Mouse (Mus musculus) MEL (cell line): ENCODE data around the gene Mgll. TPM values are rescaled to one million over a fixed set of nuclear protein-coding genes. Genes with fewer than 3 reads are reported as not detected.
A peak's percentile ranks its signal among the peaks of the same experiment; 100 is the strongest.

Experiments
- DNase-seq: peaks from one replicate; pipeline ENCODE4 v3.0.0; 2011; ENCODE audit warnings: low read depth, low spot score
- H3K27ac ChIP-seq: 2 replicates; pipeline ENCODE4 v1.5.1; 2012; ENCODE audit warnings: low read depth, mild to moderate bottlenecking, control low read depth, low read length, moderate library complexity; ENCODE audit not compliant: control insufficient read depth
- H3K27me3 ChIP-seq, 2 experiments: fragments of 150-350 bp in 1 of 2; sonication (generic) in 1 of 2; 2 replicates each; pipeline ENCODE4 v1.6.1; 2012; ENCODE audit warnings: low read length in 2 of 2, mild to moderate bottlenecking in 2 of 2, improper control_type of control experiment in 1 of 2, moderate library complexity in 1 of 2; ENCODE audit not compliant: insufficient read depth in 2 of 2, control insufficient read depth in 1 of 2
- H3K36me3 ChIP-seq, 2 experiments: 2 replicates each; pipeline ENCODE4 v1.6.1; 2012 to 2014; ENCODE audit warnings: low read length in 2 of 2, improper control_type of control experiment in 1 of 2, inconsistent platforms in 1 of 2, mild to moderate bottlenecking in 1 of 2; ENCODE audit not compliant: insufficient read depth in 2 of 2, control insufficient read depth in 1 of 2
- H3K4me1 ChIP-seq, 2 experiments: fragments of 150-350 bp in 1 of 2; sonication (generic) in 1 of 2; 2 replicates each; pipeline ENCODE4 v1.6.1; 2012; ENCODE audit warnings: low read length in 2 of 2, improper control_type of control experiment in 1 of 2, mild to moderate bottlenecking in 1 of 2; ENCODE audit not compliant: insufficient read depth in 2 of 2, control insufficient read depth in 1 of 2
- H3K4me3 ChIP-seq, 2 experiments: fragments of 150-350 bp in 1 of 2; sonication (generic) in 1 of 2; 2 replicates each; pipeline ENCODE4 v1.5.1; 2012; ENCODE audit warnings: low read depth in 2 of 2, low read length in 2 of 2, mild to moderate bottlenecking in 2 of 2, moderate library complexity in 2 of 2, control low read depth in 1 of 2, improper control_type of control experiment in 1 of 2; ENCODE audit not compliant: control insufficient read depth in 1 of 2, insufficient read depth in 1 of 2
- H3K79me2 ChIP-seq: 2 replicates; pipeline ENCODE4 v1.6.1; 2012; ENCODE audit warnings: mild to moderate bottlenecking, low read length, moderate library complexity; ENCODE audit not compliant: control insufficient read depth, poor library complexity, insufficient read depth
- H3K9ac ChIP-seq: 2 replicates; pipeline ENCODE4 v1.6.1; 2012; ENCODE audit warnings: low read depth, mild to moderate bottlenecking, control low read depth, low read length, moderate library complexity; ENCODE audit not compliant: control insufficient read depth, poor library complexity, severe bottlenecking
- H3K9me3 ChIP-seq: fragments of 150-350 bp; sonication (generic); replicated peaks from 2 replicates; pipeline ENCODE4 v1.6.1; 2012; ENCODE audit warnings: mild to moderate bottlenecking, low read length, improper control_type of control experiment, moderate library complexity; ENCODE audit not compliant: insufficient read depth
- CHD1 ChIP-seq: IDR thresholded peaks from 2 replicates; pipeline ENCODE4 v1.6.1; 2012; ENCODE audit warnings: low read depth, mild to moderate bottlenecking, inconsistent platforms, low read length, improper control_type of control experiment
- CTCF ChIP-seq, 3 experiments: IDR thresholded peaks in 2 of 3; conservative IDR thresholded peaks in 1 of 3; 2 replicates each; pipeline ENCODE4 v1.5.1; 2011 to 2012; ENCODE audit warnings: low read length in 3 of 3, low read depth in 2 of 3, mild to moderate bottlenecking in 2 of 3, improper control_type of control experiment in 1 of 3, inconsistent platforms in 1 of 3, mixed read lengths in 1 of 3, moderate library complexity in 1 of 3; ENCODE audit not compliant: control insufficient read depth in 1 of 3, insufficient read depth in 1 of 3, poor library complexity in 1 of 3, severe bottlenecking in 1 of 3
- E2F4 ChIP-seq: IDR thresholded peaks from 2 replicates; pipeline ENCODE4 v1.6.1; 2011; ENCODE audit warnings: low read depth, low read length, improper control_type of control experiment, borderline replicate concordance
- MAFK ChIP-seq: IDR thresholded peaks from 2 replicates; pipeline ENCODE4 v1.6.1; 2011; ENCODE audit warnings: low read depth, mild to moderate bottlenecking, low read length, improper control_type of control experiment, borderline replicate concordance
- MAX ChIP-seq: IDR thresholded peaks from 2 replicates; pipeline ENCODE4 v1.6.1; 2011; ENCODE audit warnings: low read length, improper control_type of control experiment
- MAZ ChIP-seq: IDR thresholded peaks from 2 replicates; pipeline ENCODE4 v1.6.1; 2012; ENCODE audit warnings: low read depth, mild to moderate bottlenecking, inconsistent platforms, low read length, improper control_type of control experiment
- MEF2A ChIP-seq: IDR thresholded peaks from 2 replicates; pipeline ENCODE4 v1.6.1; 2014; ENCODE audit warnings: low read depth, mild to moderate bottlenecking, inconsistent platforms, low read length, improper control_type of control experiment; ENCODE audit not compliant: poor library complexity, insufficient replicate concordance, severe bottlenecking; ENCODE audit errors: extremely low read depth
- POLR2A ChIP-seq, 2 experiments: IDR thresholded peaks; 2 replicates each; pipeline ENCODE4 v1.6.1; 2011 to 2012; ENCODE audit warnings: low read length in 2 of 2, mild to moderate bottlenecking in 2 of 2, control low read depth in 1 of 2, improper control_type of control experiment in 1 of 2, low read depth in 1 of 2, moderate library complexity in 1 of 2; ENCODE audit not compliant: control insufficient read depth in 1 of 2, insufficient read depth in 1 of 2, poor library complexity in 1 of 2
- RAD21 ChIP-seq: IDR thresholded peaks from 2 replicates; pipeline ENCODE4 v1.6.1; 2011; ENCODE audit warnings: mild to moderate bottlenecking, low read depth, low read length, improper control_type of control experiment
- RCOR1 ChIP-seq: IDR thresholded peaks from 2 replicates; pipeline ENCODE4 v1.6.1; 2012; ENCODE audit warnings: low read depth, mild to moderate bottlenecking, inconsistent platforms, low read length, improper control_type of control experiment
- TAL1 ChIP-seq: IDR thresholded peaks from 2 replicates; pipeline ENCODE4 v1.6.1; 2012; ENCODE audit warnings: mild to moderate bottlenecking, inconsistent platforms, low read length, moderate library complexity, mixed read lengths
- TCF12 ChIP-seq: IDR thresholded peaks from 2 replicates; pipeline ENCODE4 v1.6.1; 2014; ENCODE audit warnings: low read depth, mild to moderate bottlenecking, inconsistent platforms, low read length, improper control_type of control experiment, moderate library complexity
- UBTF ChIP-seq: IDR thresholded peaks from 2 replicates; pipeline ENCODE4 v1.6.1; 2012; ENCODE audit warnings: low read depth, mild to moderate bottlenecking, inconsistent platforms, low read length, improper control_type of control experiment, moderate library complexity, borderline replicate concordance; ENCODE audit not compliant: insufficient read depth
- ZNF384 ChIP-seq: IDR thresholded peaks from 2 replicates; pipeline ENCODE4 v1.6.1; 2012; ENCODE audit warnings: low read depth, mild to moderate bottlenecking, inconsistent platforms, low read length, improper control_type of control experiment
- polyA plus RNA-seq, 2 experiments: library from polyadenylated mRNA; stranded (reverse) in 1 of 2; unstranded in 1 of 2; fragments of >175 nt in 1 of 2; fragments of >200 nt in 1 of 2; gene quantifications; 2 replicates each; pipeline versions ENCODE4 v1.2.1 to v1.2.4; 2012; ENCODE audit warnings: low replicate concordance in 2 of 2, low read depth in 1 of 2; ENCODE audit not compliant: insufficient read length in 2 of 2, insufficient read depth in 1 of 2, missing spikeins in 1 of 2
- total RNA-seq: library from RNA; depleted of rRNA; stranded (reverse); fragments of 300-350 nt; gene quantifications from 2 replicates; pipeline ENCODE4 v1.2.3, GENCODE M21; 2012

Mgll gene
- total and polyA plus RNA-seq, 3 experiments = not detected

DNA sequence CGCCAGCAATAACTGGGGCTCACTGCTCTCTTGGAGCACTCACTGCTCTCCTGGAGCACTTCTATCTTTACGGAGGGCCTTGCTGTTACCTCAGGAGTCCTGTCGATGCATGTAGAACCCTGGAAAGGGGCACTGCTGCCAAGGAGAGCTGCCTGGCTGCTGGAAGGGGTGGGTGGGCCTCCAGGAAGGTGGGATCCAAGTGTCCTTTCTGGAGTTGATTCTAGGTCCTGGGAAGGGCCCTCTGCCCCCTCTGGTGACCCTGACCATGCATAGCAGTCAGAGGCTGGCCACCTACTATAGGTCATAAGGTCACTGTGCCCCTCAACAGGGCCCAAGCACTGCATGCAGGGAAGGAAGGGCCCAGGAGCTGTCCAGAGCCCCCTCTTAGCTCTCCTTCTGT lies 102.8 kb downstream of the Mgll start:
- Histone ChIP-seq H3K4me1 (no peaks in the 10 kb centered on the region), H3K79me2 (no peaks in the 10 kb centered on the region), H3K4me3 (no peak overlapping the region), H3K36me3 (no peaks in the 10 kb centered on the region), H3K27ac (no peak overlapping the region), H3K9me3 (no peaks in the 10 kb centered on the region), H3K27me3 (no peaks in the 10 kb centered on the region), H3K9ac (no peak overlapping the region)
- no peak for DNase-seq
- TF ChIP-seq ZNF384 = no peak
- TF ChIP-seq RCOR1 = no peak
- no peak for TF ChIP-seq UBTF
- TF ChIP-seq MEF2A = no peak
- TF ChIP-seq POLR2A (IDR thresholded peaks at IDR 0.05; ENCODE audit: control insufficient read depth in 1 of 2, insufficient read depth in 1 of 2, low read depth in 1 of 2, low read length in 2 of 2, poor library complexity in 1 of 2) = no peak

DNA sequence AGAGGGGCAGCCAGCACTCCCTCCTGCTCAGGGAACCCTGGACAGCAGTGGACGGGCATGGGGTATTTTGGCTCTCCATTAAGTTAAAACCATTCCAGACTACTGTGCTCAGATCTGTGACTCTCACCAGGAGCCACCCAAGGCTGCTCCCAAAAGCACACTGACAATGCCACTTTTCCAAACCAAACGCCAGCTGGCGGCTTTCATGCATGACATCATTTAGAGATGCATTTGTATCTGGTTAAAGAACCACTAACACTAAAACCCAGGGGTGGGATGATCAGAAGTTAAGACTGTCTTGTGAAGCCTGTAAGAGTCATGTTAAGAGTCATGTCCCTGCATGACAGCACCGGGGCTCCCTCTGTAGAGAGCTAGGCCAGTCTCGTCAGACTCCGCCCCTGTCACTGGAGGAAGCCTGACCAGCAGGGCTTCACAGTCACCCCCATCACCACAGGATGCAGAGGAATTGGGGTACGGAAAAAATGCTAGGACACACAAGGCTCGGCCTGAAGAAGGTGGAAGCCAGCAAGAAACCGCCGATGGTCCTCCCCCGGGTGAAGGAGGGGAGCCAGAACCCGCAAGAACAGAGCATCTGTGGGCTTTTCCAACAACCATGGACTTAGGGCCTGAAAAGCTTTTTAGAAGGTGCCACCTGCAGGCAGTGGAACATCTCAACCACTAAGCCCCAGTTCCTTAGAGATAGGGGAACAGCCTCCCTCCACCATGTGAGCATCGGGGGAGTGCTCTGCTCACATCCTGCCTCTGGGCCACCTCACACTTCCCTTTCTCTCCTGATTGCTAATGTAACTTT lies 103.4 kb downstream of the Mgll start:
- peaks cover 0 to 3% of the 10 kb centered on the region in 2 experiments; a peak in 1 of 4 replicates for H3K36me3 ChIP-seq
- DNase-seq = peak; percentile 50

DNA sequence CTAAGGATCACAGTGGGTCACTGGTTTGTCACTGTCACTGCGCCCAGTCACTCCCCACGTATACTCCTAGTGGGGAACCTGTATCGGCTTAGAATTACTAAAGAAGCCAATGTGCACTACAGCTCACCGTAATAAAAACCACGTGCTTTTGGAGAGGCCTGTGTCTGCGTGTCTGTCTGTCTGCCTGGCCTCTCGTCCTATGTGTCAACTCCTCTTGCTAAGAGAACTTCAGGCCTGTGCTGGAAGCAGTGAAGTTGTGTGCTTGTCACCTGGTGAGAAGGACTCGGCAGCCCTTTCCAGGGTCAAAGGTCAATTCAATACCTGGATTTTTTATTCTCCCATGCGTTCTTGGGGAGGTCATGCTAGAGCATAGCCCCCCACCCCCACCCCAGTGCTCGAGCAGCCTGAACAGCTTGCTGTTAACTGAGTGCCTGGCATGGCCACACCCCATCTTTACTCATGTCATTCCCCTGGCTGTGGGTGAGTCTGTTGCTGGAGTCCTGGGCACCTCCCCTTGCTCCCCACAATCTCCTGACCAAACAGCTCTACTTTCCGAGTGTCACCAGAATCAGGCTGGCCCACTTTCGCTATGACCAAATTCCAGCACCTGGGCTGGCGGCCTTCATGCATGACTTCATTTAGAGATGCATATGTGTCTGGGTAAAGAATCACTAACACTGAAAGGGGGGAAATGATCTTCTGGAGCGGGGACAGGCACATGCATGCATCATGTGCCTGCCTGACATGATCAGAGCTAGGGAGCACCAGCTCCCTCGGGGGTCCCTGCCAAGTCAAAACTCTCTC lies 104.2 kb downstream of the Mgll start:
- no peak for TF ChIP-seq UBTF
- TF ChIP-seq RAD21 = no peak
- TF ChIP-seq MAX = no peak
- TF ChIP-seq TCF12 = no peak
- H3K27me3 ChIP-seq = no peaks in the 10 kb centered on the region
- H3K36me3 ChIP-seq = peaks cover 0 to 3% of the 10 kb centered on the region in 2 experiments; a peak in 1 of 4 replicates
- H3K9me3 ChIP-seq = no peaks in the 10 kb centered on the region
- no peak overlapping the region for H3K27ac ChIP-seq
- H3K79me2 ChIP-seq = no peaks in the 10 kb centered on the region
- DNase-seq = no peak
- H3K4me1 ChIP-seq = peaks cover 4% of the 10 kb centered on the region in 2 experiments; a peak in 3 of 4 replicates
- H3K9ac ChIP-seq = no peak overlapping the region
- no peak overlapping the region for H3K4me3 ChIP-seq

More for the DNA sequence above, 103.4 kb downstream of the Mgll start:
- no peak overlapping the region for H3K4me3 ChIP-seq
- no peak for TF ChIP-seq TAL1
- TF ChIP-seq RAD21 = no peak
- TF ChIP-seq CTCF (IDR thresholded peaks at IDR 0.05 in 2 of 3, conservative IDR thresholded peaks at IDR 0.05 in 1 of 3; ENCODE audit: control insufficient read depth in 1 of 3, insufficient read depth in 1 of 3, low read depth in 2 of 3, low read length in 3 of 3, poor library complexity in 1 of 3, severe bottlenecking in 1 of 3) = peak in 1 of 3 experiments; percentile 30; a peak in 2 of 6 replicates
- no peak for TF ChIP-seq CHD1
- TF ChIP-seq MAFK = no peak
- no peak for TF ChIP-seq E2F4
- no peak for TF ChIP-seq MAZ
- no peak overlapping the region for H3K27ac ChIP-seq
- no peaks in the 10 kb centered on the region for H3K79me2 ChIP-seq
- no peak overlapping the region for H3K9ac ChIP-seq
- no peaks in the 10 kb centered on the region for H3K27me3 ChIP-seq
- H3K4me1 ChIP-seq = peaks cover 4% of the 10 kb centered on the region in 2 experiments; a peak in 3 of 4 replicates
- H3K9me3 ChIP-seq = no peaks in the 10 kb centered on the region
